Mouse (Mus musculus): ENCODE measurements around the gene Nploc4. TPM values are rescaled to one million over a fixed set of nuclear protein-coding genes. Genes with fewer than 3 reads are reported as not detected.
A peak's percentile ranks its signal among the peaks of the same experiment; 100 is the strongest.

Gene Nploc4
- polyA plus RNA-seq (2015; fragmentation: Nextera tagmentation; extraction: Ambion mirVana), result 25.9 and 28.2 TPM in 2 replicates

DNA sequence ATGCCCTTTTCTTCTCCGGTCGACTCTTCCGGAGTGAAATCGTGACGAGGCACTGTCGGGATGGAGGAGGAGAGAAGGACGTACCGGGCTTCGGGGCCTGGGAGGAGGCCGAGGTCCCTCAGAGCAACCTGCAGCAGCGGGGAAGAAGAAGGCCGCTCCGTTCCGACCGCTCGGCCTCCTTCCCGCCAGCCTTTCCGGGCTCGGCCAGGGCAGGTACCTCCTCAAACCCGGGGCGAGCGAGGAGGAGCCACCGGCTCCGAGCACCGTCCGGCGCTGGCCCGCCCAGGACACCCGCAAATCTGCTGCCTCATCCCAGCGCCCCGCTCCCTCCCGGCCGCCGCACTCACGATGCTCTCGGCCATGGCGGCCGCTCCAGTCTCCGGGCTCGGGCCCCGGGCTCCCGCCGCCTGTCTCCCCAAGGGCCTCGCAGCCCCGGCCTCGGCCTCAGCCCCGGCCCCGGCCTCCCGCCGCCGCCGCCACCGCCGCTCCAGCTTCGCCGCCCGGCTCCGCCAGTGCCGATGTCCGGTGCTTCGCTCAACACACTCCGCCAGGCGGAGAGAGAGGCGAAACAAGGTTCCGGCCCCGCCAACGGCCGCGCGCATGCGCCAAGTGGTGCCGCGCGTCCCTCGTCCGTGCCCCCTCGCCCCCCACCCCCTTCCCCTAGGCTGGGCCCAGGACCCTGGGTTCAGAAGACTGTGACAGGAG, at the start of gene Nploc4:
Gene Nploc4, minus strand, starts transcription at position 557 of the 705 bp plus-strand sequence.
- peak; percentile 94 for ATAC-seq (ENCODE audit: low read depth)
- Histone ChIP-seq H3K27me3 (ENCODE audit: control insufficient read depth, insufficient read depth, low read depth, low read length) (no peaks in the 10 kb centered on the region; the same call in 1 of the 2 replicates), H3K36me3 (ENCODE audit: control insufficient read depth, insufficient read depth, low read length) (peaks cover 10% of the 10 kb centered on the region), H3K9me3 (ENCODE audit: control insufficient read depth, low read length) (no peaks in the 10 kb centered on the region), H3K27ac (ENCODE audit: low read length) (peak within 1 kb of the TSS; percentile 80), H3K4me3 (ENCODE audit: low read length) (peak within 1 kb of the TSS; percentile 96), H3K4me1 (replicated peaks; ENCODE audit: control insufficient read depth, insufficient read depth, low read length) (peaks cover 9% of the 10 kb centered on the region), H3K4me2 (ENCODE audit: low read depth, low read length) (peak within 1 kb of the TSS; percentile 89), H3K9ac (ENCODE audit: low read length) (peak within 1 kb of the TSS; percentile 99)
- under 1% methylated on average over 71 of the region's 77 CpGs for WGBS

DNA sequence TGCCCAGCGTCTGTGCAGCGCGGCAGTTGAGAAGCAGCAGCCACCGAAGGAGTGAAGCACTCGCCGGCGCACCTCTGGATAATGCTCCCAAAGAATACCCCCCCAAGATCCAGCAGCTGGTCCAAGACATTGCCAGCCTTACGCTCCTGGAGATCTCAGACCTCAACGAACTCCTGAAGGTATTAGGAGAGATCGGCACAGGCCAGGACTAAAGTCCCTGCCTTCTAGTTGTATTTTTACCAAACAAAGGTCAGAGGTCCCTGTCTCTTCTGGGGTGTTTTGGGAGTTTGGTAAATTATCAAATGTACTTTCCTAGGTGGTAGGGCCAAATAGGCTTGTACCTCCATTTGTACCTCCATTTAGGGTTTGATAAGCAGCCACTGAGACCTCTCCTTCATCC, 47.7 kb upstream of the Nploc4 start:
- WGBS, result 5% methylated on average over 10 of the region's 10 CpGs
- ATAC-seq (ENCODE audit: low read depth), result no peak
- Histone ChIP-seq H3K4me1 (replicated peaks; ENCODE audit: control insufficient read depth, insufficient read depth, low read length) (peaks cover 19% of the 10 kb centered on the region), H3K4me2 (ENCODE audit: low read depth, low read length) (peak overlapping the region; percentile 95), H3K27ac (ENCODE audit: low read length) (no peak overlapping the region), H3K9me3 (ENCODE audit: control insufficient read depth, low read length) (no peaks in the 10 kb centered on the region), H3K9ac (ENCODE audit: low read length) (peak overlapping the region; percentile 89), H3K36me3 (ENCODE audit: control insufficient read depth, insufficient read depth, low read length) (peaks cover 26% of the 10 kb centered on the region), H3K27me3 (ENCODE audit: control insufficient read depth, insufficient read depth, low read depth, low read length) (no peaks in the 10 kb centered on the region), H3K4me3 (ENCODE audit: low read length) (peak overlapping the region; percentile 96)

DNA sequence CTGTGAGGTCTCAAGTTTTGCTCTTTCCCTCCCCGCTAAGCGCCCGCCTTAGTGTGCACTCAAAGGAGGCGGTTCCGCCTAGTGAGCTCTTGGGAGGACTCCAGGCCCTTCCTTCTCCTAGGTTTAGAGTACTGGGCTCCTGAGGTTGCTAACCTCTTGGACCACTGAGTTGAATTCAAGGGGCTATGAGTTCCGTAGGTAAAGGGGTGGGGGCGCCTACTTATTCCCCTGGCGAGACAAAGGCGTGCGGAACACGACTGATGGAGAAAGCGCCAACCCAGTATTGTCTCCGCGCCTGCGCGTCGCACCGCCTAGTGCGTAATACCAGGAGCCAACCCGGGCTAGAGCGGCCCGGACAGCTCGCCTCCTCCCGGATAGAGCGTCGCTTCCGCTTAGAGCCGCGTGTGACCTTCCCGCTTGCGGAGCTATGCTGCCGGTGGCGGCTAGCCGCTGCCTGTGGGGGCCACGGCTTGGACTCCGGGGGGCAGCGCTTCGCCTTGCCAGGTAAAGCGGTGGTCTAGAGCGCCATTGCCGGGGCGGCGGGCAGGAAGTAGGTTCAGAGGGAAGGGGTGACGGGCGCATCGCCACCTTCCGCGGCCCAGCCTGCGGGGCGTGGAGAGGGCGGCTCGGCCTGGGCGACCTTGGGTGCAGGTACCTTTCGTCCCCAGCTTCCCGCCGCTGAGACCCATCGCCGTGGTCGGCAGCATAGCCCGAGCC, 46.9 kb upstream of the Nploc4 start, which contains the start of gene Mrpl12:
Gene Mrpl12, plus strand, starts transcription at position 349 of the 717 bp plus-strand sequence.
- peak within 1 kb of the TSS; percentile 68 for H3K27ac ChIP-seq (ENCODE audit: low read length)
- H3K4me3 ChIP-seq (ENCODE audit: low read length), result peak within 1 kb of the TSS; percentile 96
- no peaks in the 10 kb centered on the region for H3K27me3 ChIP-seq (ENCODE audit: control insufficient read depth, insufficient read depth, low read depth, low read length)
- peak within 1 kb of the TSS; percentile 95 for H3K4me2 ChIP-seq (ENCODE audit: low read depth, low read length)
- peak within 1 kb of the TSS; percentile 89 for H3K9ac ChIP-seq (ENCODE audit: low read length)
- peaks cover 17% of the 10 kb centered on the region for H3K4me1 ChIP-seq (replicated peaks; ENCODE audit: control insufficient read depth, insufficient read depth, low read length)
- no peaks in the 10 kb centered on the region for H3K9me3 ChIP-seq (ENCODE audit: control insufficient read depth, low read length)
- WGBS, result under 1% methylated on average over 60 of the region's 60 CpGs
- ATAC-seq (ENCODE audit: low read depth), result peak; percentile 97
- peaks cover 32% of the 10 kb centered on the region for H3K36me3 ChIP-seq (ENCODE audit: control insufficient read depth, insufficient read depth, low read length)

DNA sequence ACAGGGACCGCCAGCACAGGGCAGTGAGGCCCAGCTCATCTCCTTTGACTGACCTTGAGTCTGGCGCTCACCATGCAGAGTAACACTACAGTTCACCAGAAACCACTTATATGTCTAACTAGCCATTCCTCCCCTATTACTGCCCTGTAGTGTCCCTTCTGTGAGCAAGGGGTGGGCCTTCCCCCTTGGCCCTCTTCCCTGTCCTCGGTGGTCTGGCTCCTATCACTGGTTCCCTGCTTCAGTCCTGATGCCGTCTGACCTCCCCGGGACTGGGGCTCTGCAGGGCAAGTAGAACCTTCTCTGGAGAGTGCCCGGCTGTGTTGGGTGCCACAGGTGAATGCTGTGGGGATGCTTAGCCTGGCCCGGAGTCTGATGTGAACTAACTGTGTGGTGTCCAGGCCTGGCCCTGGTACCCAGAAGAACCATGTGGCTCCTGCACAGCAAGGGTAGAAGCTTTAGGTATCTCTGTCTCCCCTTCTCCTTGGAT, 46.0 kb upstream of the Nploc4 start:
- Histone ChIP-seq H3K4me3 (ENCODE audit: low read length) (peak overlapping the region; percentile 96), H3K27ac (ENCODE audit: low read length) (peak overlapping the region; percentile 68; the same call in 1 of the 2 replicates), H3K9me3 (ENCODE audit: control insufficient read depth, low read length) (no peaks in the 10 kb centered on the region), H3K4me1 (replicated peaks; ENCODE audit: control insufficient read depth, insufficient read depth, low read length) (peaks cover 15% of the 10 kb centered on the region), H3K9ac (ENCODE audit: low read length) (peak overlapping the region; percentile 89), H3K27me3 (ENCODE audit: control insufficient read depth, insufficient read depth, low read depth, low read length) (no peaks in the 10 kb centered on the region), H3K4me2 (ENCODE audit: low read depth, low read length) (peak overlapping the region; percentile 95), H3K36me3 (ENCODE audit: control insufficient read depth, insufficient read depth, low read length) (peaks cover 41% of the 10 kb centered on the region)
- WGBS, result 81% methylated on average over 7 of the region's 7 CpGs
- ATAC-seq (ENCODE audit: low read depth), result no peak

DNA sequence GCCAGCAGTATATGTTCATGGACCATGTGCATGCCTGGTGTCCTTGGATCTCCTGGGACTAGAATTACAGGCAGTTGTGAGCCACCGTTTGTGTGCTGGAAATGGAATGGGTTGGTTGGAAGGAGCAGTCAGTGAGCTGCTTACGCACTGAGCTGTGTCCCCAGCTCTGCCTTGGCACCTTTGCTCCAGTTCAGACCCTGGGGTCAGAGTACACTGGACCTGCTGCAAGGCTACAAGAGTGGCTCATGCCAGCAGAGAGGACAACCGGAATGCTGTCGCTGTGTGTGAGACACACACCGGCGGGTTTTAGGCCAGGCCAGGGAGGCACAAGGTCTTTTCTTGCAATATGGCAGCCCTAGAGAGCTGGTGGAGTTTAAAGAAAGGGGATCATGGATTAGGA, 34.5 kb upstream of the Nploc4 start:
- Histone ChIP-seq H3K27ac (ENCODE audit: low read length) (no peak overlapping the region), H3K9me3 (ENCODE audit: control insufficient read depth, low read length) (no peaks in the 10 kb centered on the region), H3K36me3 (ENCODE audit: control insufficient read depth, insufficient read depth, low read length) (peaks cover 27% of the 10 kb centered on the region), H3K27me3 (ENCODE audit: control insufficient read depth, insufficient read depth, low read depth, low read length) (no peaks in the 10 kb centered on the region), H3K4me2 (ENCODE audit: low read depth, low read length) (no peak overlapping the region), H3K4me3 (ENCODE audit: low read length) (no peak overlapping the region), H3K4me1 (replicated peaks; ENCODE audit: control insufficient read depth, insufficient read depth, low read length) (peaks cover 7% of the 10 kb centered on the region), H3K9ac (ENCODE audit: low read length) (no peak overlapping the region)
- WGBS, result 91% methylated on average over 6 of the region's 6 CpGs
- no peak for ATAC-seq (ENCODE audit: low read depth)

DNA sequence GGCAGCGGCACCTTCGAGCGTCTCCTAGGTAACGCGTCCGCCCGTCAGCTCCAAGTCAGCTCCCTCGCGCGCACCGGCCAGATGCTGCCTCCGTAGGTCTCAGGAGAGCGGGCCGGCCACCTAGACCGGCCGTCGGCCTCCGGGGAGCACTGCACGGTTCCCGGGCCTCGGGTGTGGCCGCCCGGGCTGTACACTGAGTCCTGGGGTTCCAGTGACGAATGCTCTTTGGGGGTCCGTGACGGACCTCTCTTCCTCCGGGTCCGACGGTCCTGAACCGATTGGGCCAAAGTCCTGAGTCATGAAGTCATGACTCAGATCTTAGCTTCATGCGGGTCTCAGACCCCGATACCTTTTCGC, 30.2 kb upstream of the Nploc4 start:
- ATAC-seq (ENCODE audit: low read depth), result no peak
- Histone ChIP-seq H3K9me3 (ENCODE audit: control insufficient read depth, low read length) (no peaks in the 10 kb centered on the region), H3K36me3 (ENCODE audit: control insufficient read depth, insufficient read depth, low read length) (peaks cover 10% of the 10 kb centered on the region), H3K9ac (ENCODE audit: low read length) (peak overlapping the region; percentile 90), H3K4me1 (replicated peaks; ENCODE audit: control insufficient read depth, insufficient read depth, low read length) (peaks cover 16% of the 10 kb centered on the region), H3K4me3 (ENCODE audit: low read length) (peak overlapping the region; percentile 96), H3K4me2 (ENCODE audit: low read depth, low read length) (peak overlapping the region; percentile 92), H3K27ac (ENCODE audit: low read length) (peak overlapping the region; percentile 33; the same call in 1 of the 2 replicates), H3K27me3 (ENCODE audit: control insufficient read depth, insufficient read depth, low read depth, low read length) (no peaks in the 10 kb centered on the region)
- under 1% methylated on average over 33 of the region's 33 CpGs for WGBS

DNA sequence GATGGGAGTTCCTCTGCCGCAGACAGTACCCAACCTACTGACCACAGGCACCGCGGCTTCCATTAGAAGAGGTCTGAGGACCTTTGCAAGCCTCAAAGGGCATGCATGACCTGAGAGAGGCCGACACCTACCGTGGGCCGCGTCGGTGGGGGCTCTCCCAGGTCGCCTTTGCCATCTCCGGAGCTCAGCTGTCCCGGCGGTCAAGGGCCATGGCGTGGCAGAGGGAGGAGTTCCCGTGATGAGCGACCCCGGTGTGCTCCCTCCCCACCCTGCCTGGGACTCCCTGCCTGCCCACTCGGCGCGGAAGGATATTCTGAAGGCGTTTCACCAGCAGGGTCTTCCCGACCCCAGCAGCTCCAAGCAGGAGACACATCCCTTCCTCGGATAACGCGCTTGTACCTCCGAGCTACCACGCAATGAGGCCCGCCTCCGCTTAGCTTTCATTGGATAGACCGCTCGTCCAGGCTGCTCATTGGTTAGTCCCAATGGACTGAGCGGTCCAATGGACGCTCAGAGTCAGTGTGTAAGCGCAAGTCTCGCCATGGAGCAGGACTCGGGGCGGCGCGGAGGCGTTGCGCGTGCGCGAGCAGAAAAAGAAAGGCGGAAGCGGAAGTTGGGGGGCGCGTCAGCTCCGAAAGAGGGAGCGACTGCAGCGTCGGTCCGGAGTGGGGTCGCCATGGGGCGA, 29.7 kb upstream of the Nploc4 start, which contains the start of gene Arl16:
Gene Arl16, minus strand, starts transcription at position 557 of the 685 bp plus-strand sequence.
- WGBS, result under 1% methylated on average over 51 of the region's 54 CpGs

DNA sequence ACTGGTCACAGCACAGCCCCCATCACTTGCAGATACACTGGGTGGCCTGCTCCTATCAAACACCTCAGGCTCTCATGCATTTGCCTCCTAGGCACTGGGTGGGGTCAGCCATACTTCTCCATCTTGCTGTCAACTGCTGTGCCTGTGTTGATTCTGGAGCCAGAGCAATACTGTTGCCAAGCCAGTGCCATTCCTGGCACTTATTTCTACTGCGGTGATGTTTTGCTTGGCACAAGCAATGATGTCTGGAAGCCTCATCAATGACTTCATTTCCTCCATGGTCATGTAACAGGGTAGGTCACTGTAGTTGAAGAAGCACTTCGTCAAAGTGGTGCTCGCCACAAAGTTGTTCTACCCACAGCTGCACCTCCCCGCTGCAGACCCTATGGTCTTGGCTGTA, 28.0 kb upstream of the Nploc4 start:
- 87% methylated on average over 4 of the region's 4 CpGs for WGBS
- H3K9me3 ChIP-seq (ENCODE audit: control insufficient read depth, low read length), result no peaks in the 10 kb centered on the region
- H3K4me2 ChIP-seq (ENCODE audit: low read depth, low read length), result no peak overlapping the region
- no peak for ATAC-seq (ENCODE audit: low read depth)
- no peak overlapping the region for H3K27ac ChIP-seq (ENCODE audit: low read length)
- no peaks in the 10 kb centered on the region for H3K27me3 ChIP-seq (ENCODE audit: control insufficient read depth, insufficient read depth, low read depth, low read length)
- peaks cover 16% of the 10 kb centered on the region for H3K4me1 ChIP-seq (replicated peaks; ENCODE audit: control insufficient read depth, insufficient read depth, low read length)
- H3K4me3 ChIP-seq (ENCODE audit: low read length), result no peak overlapping the region
- no peak overlapping the region for H3K9ac ChIP-seq (ENCODE audit: low read length)
- H3K36me3 ChIP-seq (ENCODE audit: control insufficient read depth, insufficient read depth, low read length), result 0 out of 2 replicates have a peak, but pooled peaks cover 2% of the 10 kb centered on the region

More for the DNA sequence above, 29.7 kb upstream of the Nploc4 start, which contains the start of gene Arl16:
- Histone ChIP-seq H3K27ac (ENCODE audit: low read length) (peak within 1 kb of the TSS; percentile 65), H3K9me3 (ENCODE audit: control insufficient read depth, low read length) (no peaks in the 10 kb centered on the region), H3K9ac (ENCODE audit: low read length) (peak within 1 kb of the TSS; percentile 90), H3K27me3 (ENCODE audit: control insufficient read depth, insufficient read depth, low read depth, low read length) (no peaks in the 10 kb centered on the region), H3K4me3 (ENCODE audit: low read length) (peak within 1 kb of the TSS; percentile 96), H3K36me3 (ENCODE audit: control insufficient read depth, insufficient read depth, low read length) (peaks cover 10% of the 10 kb centered on the region), H3K4me1 (replicated peaks; ENCODE audit: control insufficient read depth, insufficient read depth, low read length) (peaks cover 16% of the 10 kb centered on the region), H3K4me2 (ENCODE audit: low read depth, low read length) (peak within 1 kb of the TSS; percentile 94)
- peak; percentile 100 for ATAC-seq (ENCODE audit: low read depth)

Data from lung, embryonic 16.5 days (tissue).